Mouse (Mus musculus): ENCODE data around the gene Usp20.

DNA sequence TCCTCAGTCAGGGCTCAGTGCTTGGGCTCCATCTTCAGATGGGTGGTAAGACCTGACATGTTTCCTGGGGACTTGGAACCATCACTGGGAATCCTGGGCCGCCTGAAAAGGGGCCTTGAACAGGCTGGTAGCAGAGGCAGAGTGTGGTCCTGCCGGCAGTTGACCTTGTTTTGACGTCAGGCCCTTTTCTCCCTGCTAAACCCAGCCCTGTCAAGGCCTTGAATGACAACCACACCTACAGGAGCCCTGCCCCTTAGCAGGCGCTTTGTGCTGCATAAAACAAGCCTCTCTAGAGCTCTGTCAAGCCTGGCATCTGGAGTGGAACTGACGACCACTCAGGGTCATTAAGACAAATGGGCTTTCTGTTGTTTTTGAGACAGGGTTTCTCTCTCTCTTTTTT, 22.2 kb upstream of the Usp20 start:
- no peak for TF ChIP-seq GATA1 (IDR thresholded peaks at IDR 0.05; ENCODE audit: borderline replicate concordance, low read length)
- no peak for TF ChIP-seq FLI1 (IDR thresholded peaks at IDR 0.05; ENCODE audit: low read length)
